Mouse (Mus musculus) CH12.LX (cell line): ENCODE measurements around the gene Krtap11-1. TPM values are rescaled to one million over a fixed set of nuclear protein-coding genes. Genes with fewer than 3 reads are reported as not detected.

Source experiments
- DNase-seq: peaks from one replicate; pipeline ENCODE4 v3.0.0-alpha.2; 2013; ENCODE audit errors: extremely low read depth
- H3K27ac ChIP-seq: 2 replicates; pipeline ENCODE4 v1.5.1; 2012; ENCODE audit warnings: low read depth, mild to moderate bottlenecking, control low read depth, moderate library complexity; ENCODE audit not compliant: insufficient read depth
- H3K27me3 ChIP-seq: replicated peaks from 2 replicates; pipeline ENCODE3; 2012; ENCODE audit warnings: inconsistent platforms
- H3K36me3 ChIP-seq, 2 experiments: replicated peaks in 1 of 2; 2 replicates each; pipeline versions ENCODE3 to v1.6.1; 2012; ENCODE audit warnings: inconsistent platforms in 1 of 2, low read length in 1 of 2, mild to moderate bottlenecking in 1 of 2, mixed read lengths in 1 of 2, moderate library complexity in 1 of 2; ENCODE audit not compliant: control insufficient read depth in 1 of 2, insufficient read depth in 1 of 2
- H3K4me1 ChIP-seq, 2 experiments: 2 replicates each; pipeline ENCODE4 v1.6.1; 2012; ENCODE audit warnings: inconsistent platforms in 1 of 2, moderate library complexity in 1 of 2; ENCODE audit not compliant: insufficient read depth in 2 of 2, control insufficient read depth in 1 of 2
- H3K4me2 ChIP-seq: 2 replicates; pipeline ENCODE4 v1.6.1; 2012; ENCODE audit warnings: low read depth, mild to moderate bottlenecking, control low read depth; ENCODE audit not compliant: poor library complexity, insufficient read depth, severe bottlenecking
- H3K4me3 ChIP-seq, 3 experiments: fragments of 150-350 bp in 1 of 3; sonication (generic) in 1 of 3; replicated peaks in 1 of 3; 2 replicates each; pipeline versions ENCODE3 to v1.5.1; 2011 to 2012; ENCODE audit warnings: low read depth in 2 of 3, low read length in 2 of 3, mild to moderate bottlenecking in 2 of 3, moderate library complexity in 2 of 3, control low read depth in 1 of 3, improper control_type of control experiment in 1 of 3, inconsistent platforms in 1 of 3, mixed read lengths in 1 of 3; ENCODE audit not compliant: poor library complexity in 1 of 3
- H3K79me2 ChIP-seq: replicated peaks from 2 replicates; pipeline ENCODE4 v1.6.1; 2012; ENCODE audit warnings: mild to moderate bottlenecking, moderate library complexity; ENCODE audit not compliant: control insufficient read depth, poor library complexity, insufficient read depth, severe bottlenecking; ENCODE audit errors: extremely low read depth
- H3K9ac ChIP-seq: 2 replicates; pipeline ENCODE4 v1.6.1; 2012; ENCODE audit warnings: low read depth, mild to moderate bottlenecking, control low read depth, moderate library complexity; ENCODE audit not compliant: insufficient read depth
- H3K9me3 ChIP-seq: replicated peaks from 2 replicates; pipeline ENCODE3; 2012; ENCODE audit warnings: low read length, inconsistent platforms, mixed read lengths
- CHD2 ChIP-seq: IDR thresholded peaks from 2 replicates; pipeline ENCODE4 v1.6.1; 2011; ENCODE audit warnings: low read length, improper control_type of control experiment
- ELF1 ChIP-seq: IDR thresholded peaks from 2 replicates; pipeline ENCODE4 v1.6.1; 2014; ENCODE audit warnings: low read depth, mild to moderate bottlenecking, inconsistent platforms, low read length, improper control_type of control experiment
- HCFC1 ChIP-seq: IDR thresholded peaks from 2 replicates; pipeline ENCODE4 v1.6.1; 2012; ENCODE audit warnings: low read depth, mild to moderate bottlenecking, inconsistent platforms, low read length, improper control_type of control experiment
- JUN ChIP-seq: IDR thresholded peaks from 2 replicates; pipeline ENCODE4 v1.6.1; 2011; ENCODE audit warnings: low read depth, mild to moderate bottlenecking, low read length, improper control_type of control experiment, moderate library complexity; ENCODE audit not compliant: insufficient read depth
- JUND ChIP-seq: conservative IDR thresholded peaks from 2 replicates; pipeline ENCODE4 v1.6.1; 2011; ENCODE audit warnings: low read depth, low read length, improper control_type of control experiment
- KAT2A ChIP-seq: IDR thresholded peaks from 2 replicates; pipeline ENCODE4 v1.6.1; 2012; ENCODE audit warnings: low read length, improper control_type of control experiment, inconsistent platforms; ENCODE audit not compliant: insufficient replicate concordance
- MAZ ChIP-seq: IDR thresholded peaks from 2 replicates; pipeline ENCODE4 v1.6.1; 2012; ENCODE audit warnings: low read depth, mild to moderate bottlenecking, inconsistent platforms, low read length, improper control_type of control experiment, moderate library complexity
- MEF2A ChIP-seq: IDR thresholded peaks from 2 replicates; pipeline ENCODE4 v1.6.1; 2014; ENCODE audit warnings: low read depth, mild to moderate bottlenecking, inconsistent platforms, low read length, improper control_type of control experiment, borderline replicate concordance
- MXI1 ChIP-seq: IDR thresholded peaks from 2 replicates; pipeline ENCODE4 v1.6.1; 2011; ENCODE audit warnings: mild to moderate bottlenecking, low read depth, low read length, improper control_type of control experiment
- MYC ChIP-seq: IDR thresholded peaks from 2 replicates; pipeline ENCODE4 v1.6.1; 2011; ENCODE audit warnings: low read depth, mild to moderate bottlenecking, improper control_type of control experiment, low read length
- NELFE ChIP-seq: IDR thresholded peaks from 2 replicates; pipeline ENCODE4 v1.6.1; 2011; ENCODE audit warnings: low read depth, low read length, improper control_type of control experiment
- PAX5 ChIP-seq: IDR thresholded peaks from 2 replicates; pipeline ENCODE4 v1.6.1; 2012; ENCODE audit warnings: low read length, inconsistent platforms, mixed read lengths
- POLR2A ChIP-seq: IDR thresholded peaks from 2 replicates; pipeline ENCODE4 v1.6.1; 2011; ENCODE audit warnings: low read depth, mild to moderate bottlenecking, improper control_type of control experiment, low read length
- POLR2AphosphoS2 ChIP-seq: IDR thresholded peaks from 2 replicates; pipeline ENCODE4 v1.6.1; 2011; ENCODE audit warnings: low read depth, low read length, improper control_type of control experiment
- RAD21 ChIP-seq: IDR thresholded peaks from 2 replicates; pipeline ENCODE4 v1.6.1; 2011; ENCODE audit warnings: low read depth, mild to moderate bottlenecking, low read length, improper control_type of control experiment, moderate library complexity
- RCOR1 ChIP-seq: conservative IDR thresholded peaks from 2 replicates; pipeline ENCODE4 v1.6.1; 2012; ENCODE audit warnings: low read depth, mild to moderate bottlenecking, inconsistent platforms, low read length, improper control_type of control experiment
- SIN3A ChIP-seq: IDR thresholded peaks from 2 replicates; pipeline ENCODE4 v1.6.1; 2012; ENCODE audit warnings: low read length, improper control_type of control experiment, inconsistent platforms
- TBP ChIP-seq: conservative IDR thresholded peaks from 2 replicates; pipeline ENCODE4 v1.6.1; 2011; ENCODE audit warnings: low read depth, low read length, improper control_type of control experiment
- ZC3H11A ChIP-seq: IDR thresholded peaks from 2 replicates; pipeline ENCODE4 v1.6.1; 2012; ENCODE audit warnings: low read depth, mild to moderate bottlenecking, inconsistent platforms, low read length, improper control_type of control experiment
- ZNF384 ChIP-seq: IDR thresholded peaks from 2 replicates; pipeline ENCODE4 v1.6.1; 2012; ENCODE audit warnings: low read depth, low read length, improper control_type of control experiment, inconsistent platforms
- dilution Hi-C: fragments of 300-500 bp; cut with MboI; formaldehyde crosslinking; loops from 2 replicates; pipeline ENCODE4 v1.14.3; 2020; ENCODE audit warnings: low sequenced_read_pairs; ENCODE audit not compliant: extremely low pct_unique_long_range_greater_than_20kb, extremely low pct_ligation_motif_present
- in situ Hi-C: fragments of 300-500 bp; cut with MboI; formaldehyde crosslinking; loops from 3 replicates; pipeline ENCODE4 v1.14.3; 2019; ENCODE audit warnings: low sequenced_read_pairs, low pct_ligation_motif_present, low pct_unique_long_range_greater_than_20kb, mixed read lengths
- polyA plus RNA-seq: library from polyadenylated mRNA; unstranded; fragments of >175 nt; gene quantifications from 2 replicates; pipeline ENCODE4 v1.2.1, GENCODE M21; 2012; ENCODE audit warnings: low read depth; ENCODE audit not compliant: insufficient read length
- total RNA-seq, 2 experiments: library from RNA; depleted of rRNA; stranded (reverse); fragments of 300-350 nt in 1 of 2; fragments of >200 nt in 1 of 2; gene quantifications; 2 replicates each; pipeline ENCODE4 v1.2.3; 2012 to 2014

The Krtap11-1 gene
- total and polyA plus RNA-seq, 3 experiments: not detected

DNA sequence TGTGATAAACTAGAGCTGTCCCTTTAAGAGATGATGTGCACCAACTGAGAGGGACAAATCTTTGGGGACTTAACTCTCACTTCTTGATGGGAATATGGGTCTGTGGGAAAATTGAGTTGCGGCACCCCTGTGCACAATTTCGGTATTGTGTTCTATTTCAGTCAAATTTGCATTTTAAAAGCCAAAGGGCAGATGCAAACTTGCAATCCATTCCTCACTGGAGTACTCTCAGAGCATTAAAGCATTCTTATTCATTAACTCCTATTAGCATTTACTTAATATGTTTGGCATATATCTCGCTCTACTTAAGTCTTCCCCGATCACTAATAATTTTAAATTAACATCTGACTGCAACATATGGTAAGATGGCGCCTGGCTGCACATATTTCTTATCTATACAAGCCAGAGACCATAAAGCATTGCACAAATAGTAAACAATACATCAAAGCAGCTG, 32.9 kb downstream of the Krtap11-1 start:
- dilution Hi-C loops: no loop called here

DNA sequence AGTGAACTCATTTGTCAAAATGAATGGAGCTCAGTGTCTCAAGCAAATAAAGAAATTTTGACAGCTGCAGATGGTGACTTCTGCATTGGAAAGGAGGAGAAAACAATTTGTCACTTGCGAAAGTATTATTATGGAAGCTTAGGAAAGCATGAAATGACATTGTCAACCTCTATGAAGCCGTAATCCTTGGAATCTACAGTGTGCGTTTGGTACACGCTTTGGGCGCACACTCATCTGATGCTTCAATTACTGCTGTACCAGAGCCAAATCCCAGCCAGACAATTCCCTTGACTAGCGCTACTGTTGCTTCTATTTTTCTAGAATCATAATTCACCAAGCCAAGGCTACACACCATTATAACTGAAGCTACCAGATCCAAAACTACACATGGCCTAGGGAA, 33.6 kb downstream of the Krtap11-1 start:
- H3K36me3 ChIP-seq: no peaks in the 10 kb centered on the region
- dilution Hi-C loops (no loop called here), in situ Hi-C loops (no loop called here)
- no peaks in the 10 kb centered on the region for H3K79me2 ChIP-seq
- TF ChIP-seq SIN3A (no peak), JUN (no peak), ELF1 (no peak), RCOR1 (no peak), TBP (no peak), MXI1 (no peak), PAX5 (no peak), MEF2A (no peak), MYC (no peak), CHD2 (no peak), NELFE (no peak), RAD21 (no peak)
- H3K9me3 ChIP-seq: peaks cover 67% of the 10 kb centered on the region
- no peaks in the 10 kb centered on the region for H3K27me3 ChIP-seq
- no peak overlapping the region for H3K9ac ChIP-seq
- no peak overlapping the region for H3K4me3 ChIP-seq
- no peak for DNase-seq
- H3K27ac ChIP-seq: no peak overlapping the region
- H3K4me2 ChIP-seq: no peak overlapping the region
- H3K4me1 ChIP-seq: no peaks in the 10 kb centered on the region

More for the DNA sequence above, 32.9 kb downstream of the Krtap11-1 start:
- Histone ChIP-seq H3K36me3 (no peaks in the 10 kb centered on the region), H3K27ac (no peak overlapping the region), H3K4me3 (no peak overlapping the region), H3K79me2 (no peaks in the 10 kb centered on the region), H3K9ac (no peak overlapping the region), H3K4me1 (no peaks in the 10 kb centered on the region), H3K9me3 (peaks cover 71% of the 10 kb centered on the region), H3K27me3 (no peaks in the 10 kb centered on the region), H3K4me2 (no peak overlapping the region)
- TF ChIP-seq POLR2AphosphoS2: no peak
- TF ChIP-seq ZC3H11A: no peak
- no peak for TF ChIP-seq HCFC1
- TF ChIP-seq JUN: no peak
- DNase-seq: no peak
- in situ Hi-C loops: no loop called here

- Histone ChIP-seq H3K36me3 (no peaks in the 10 kb centered on the region), H3K4me2 (no peak overlapping the region), H3K27me3 (no peaks in the 10 kb centered on the region), H3K79me2 (no peaks in the 10 kb centered on the region), H3K9me3 (peaks cover 72% of the 10 kb centered on the region), H3K9ac (no peak overlapping the region), H3K27ac (no peak overlapping the region), H3K4me3 (no peak overlapping the region), H3K4me1 (no peaks in the 10 kb centered on the region)
- DNase-seq: no peak
- TF ChIP-seq RCOR1 (no peak), SIN3A (no peak), MAZ (no peak), KAT2A (no peak), RAD21 (no peak), MXI1 (no peak), JUND (no peak), POLR2AphosphoS2 (no peak), POLR2A (no peak), ZNF384 (no peak)
- in situ Hi-C loops: no loop called here
- dilution Hi-C loops: no loop called here
These were observed 40.4 kb downstream of the Krtap11-1 start for GRCm38 (mm10) chr16:89530547-89530946.
